Mouse (Mus musculus) olfactory bulb, adult 2 months (tissue): ENCODE results near the gene Msrb1. TPM values are rescaled to one million over a fixed set of nuclear protein-coding genes. Genes with fewer than 3 reads are reported as not detected.

Experiments
- H3K27ac ChIP-seq: fragments of 200-500 bp; 2 replicates; pipeline ENCODE4 v1.5.1; 2012; ENCODE audit warnings: low read depth, low read length; ENCODE audit not compliant: insufficient read depth
- H3K4me1 ChIP-seq: fragments of 200-500 bp; 2 replicates; pipeline ENCODE4 v1.6.1; 2012; ENCODE audit warnings: low read length; ENCODE audit not compliant: control insufficient read depth, insufficient read depth
- H3K4me3 ChIP-seq: fragments of 200-500 bp; 2 replicates; pipeline ENCODE4 v1.5.1; 2012; ENCODE audit warnings: mild to moderate bottlenecking, low read depth, low read length, moderate library complexity; ENCODE audit not compliant: insufficient read depth
- CTCF ChIP-seq: fragments of 200-500 bp; IDR thresholded peaks from 2 replicates; pipeline ENCODE4 v1.5.1; 2012; ENCODE audit warnings: low read depth, mild to moderate bottlenecking, low read length, moderate library complexity; ENCODE audit not compliant: insufficient read depth
- POLR2A ChIP-seq: fragments of 200-500 bp; IDR thresholded peaks from 2 replicates; pipeline ENCODE4 v1.6.1; 2012; ENCODE audit warnings: mild to moderate bottlenecking, low read depth, low read length, moderate library complexity; ENCODE audit not compliant: insufficient read depth
- WGBS: fragments of 180-500 bp; shearing (Covaris S2); methylation state at CpG from one replicate; pipeline ENCODE4 v1.1.7; 2018; 5-methylcytosine and 5-hydroxymethylcytosine counted together
- polyA plus RNA-seq: library from polyadenylated mRNA; stranded (reverse); fragments of >200 nt; gene quantifications from 2 replicates; pipeline ENCODE4 v1.2.4, GENCODE M21; 2012; ENCODE audit warnings: low replicate concordance; ENCODE audit not compliant: missing spikeins, insufficient read depth, insufficient read length

Gene Msrb1
- polyA plus RNA-seq, 1 experiment, result not detected

DNA sequence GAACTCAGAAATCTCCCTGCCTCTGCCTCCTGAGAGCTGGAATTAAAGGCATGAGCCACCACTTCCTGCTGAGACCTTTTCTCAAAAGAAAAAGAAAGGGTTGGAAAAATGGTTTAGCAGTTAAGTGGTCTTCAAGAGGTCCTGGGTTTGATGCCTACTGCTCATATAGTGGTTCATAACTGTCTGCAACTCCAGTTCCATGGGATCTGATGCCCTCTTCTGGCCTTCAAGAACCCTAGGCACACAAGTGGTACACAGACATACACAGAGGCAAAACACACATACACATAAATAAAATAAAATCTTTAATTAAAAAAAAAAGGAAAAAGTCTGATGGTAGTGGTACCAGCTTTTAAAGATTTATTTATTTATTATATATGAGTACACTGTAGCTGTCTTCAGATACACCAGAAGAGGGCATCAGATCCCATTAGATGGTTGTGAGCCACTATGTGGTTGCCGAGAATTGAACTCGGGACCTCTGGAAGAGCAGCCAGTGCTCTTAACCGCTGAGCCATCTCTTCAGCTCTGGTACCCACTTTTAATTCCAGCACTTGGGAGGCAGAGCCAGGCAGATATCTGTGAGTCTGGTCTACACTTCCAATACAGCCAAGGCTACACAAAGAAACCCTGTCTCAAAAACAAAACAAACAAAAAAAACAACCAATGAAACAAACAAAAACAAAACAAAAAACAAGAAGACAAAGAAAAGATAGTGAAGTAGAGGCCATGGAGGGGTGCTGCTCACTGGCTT is 10.6 kb upstream of the Msrb1 start:
- 70% methylated on average over 3 of the region's 3 CpGs for WGBS
- Histone ChIP-seq H3K4me1 (peaks cover 10% of the 10 kb centered on the region), H3K27ac (no peak overlapping the region), H3K4me3 (no peak overlapping the region)
- TF ChIP-seq POLR2A (no peak), CTCF (no peak)

GRCm38 (mm10) chr17:24727618-24728017 is 8.8 kb upstream of the Msrb1 start, which contains the start of gene Rpl3l:
Gene Rpl3l, plus strand, starts transcription at chr17:24727820.
- Histone ChIP-seq H3K4me1 (peaks cover 5% of the 10 kb centered on the region), H3K4me3 (no peak within 1 kb of the TSS), H3K27ac (no peak within 1 kb of the TSS)
- no peak for TF ChIP-seq CTCF
- TF ChIP-seq POLR2A, result no peak
- WGBS, result 81% methylated on average over 2 of the region's 2 CpGs

- H3K4me3 ChIP-seq, result no peak overlapping the region
- WGBS, result 76% methylated on average over 17 of the region's 17 CpGs
- H3K4me1 ChIP-seq, result 0 out of 2 replicates have a peak, but pooled peaks cover 3% of the 10 kb centered on the region
- TF ChIP-seq CTCF (no peak), POLR2A (no peak)
- no peak overlapping the region for H3K27ac ChIP-seq
Observed at GRCm38 (mm10) chr17:24728184-24728583, 8.3 kb upstream of the Msrb1 start.

DNA sequence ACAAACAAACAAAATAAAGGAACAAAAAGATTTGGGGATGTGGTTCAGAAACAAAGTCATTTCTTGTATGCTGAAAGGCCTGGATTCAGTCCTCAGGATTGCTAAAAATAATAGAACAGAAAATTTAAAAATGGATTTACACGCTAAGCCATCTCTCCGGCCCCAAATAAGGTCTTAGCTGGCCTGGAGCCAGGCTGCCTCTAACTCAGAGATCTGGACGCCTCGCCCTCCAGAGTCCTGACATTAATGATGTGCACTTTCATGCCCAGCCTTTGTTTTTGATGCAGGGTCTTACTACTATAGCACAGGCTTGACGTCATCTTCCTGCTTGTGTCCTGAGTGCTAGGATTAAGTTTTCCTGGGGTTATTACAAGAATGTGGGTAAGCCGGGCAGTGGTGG is 7.4 kb upstream of the Msrb1 start:
- Histone ChIP-seq H3K4me1 (0 out of 2 replicates have a peak, but pooled peaks cover 3% of the 10 kb centered on the region), H3K4me3 (no peak overlapping the region), H3K27ac (no peak overlapping the region)
- TF ChIP-seq POLR2A (no peak), CTCF (no peak)
- WGBS, result 73% methylated on average over 6 of the region's 6 CpGs

GRCm38 (mm10) chr17:24730787-24731186 is 5.7 kb upstream of the Msrb1 start:
- H3K27ac ChIP-seq, result no peak overlapping the region
- H3K4me1 ChIP-seq, result 0 out of 2 replicates have a peak, but pooled peaks cover 3% of the 10 kb centered on the region
- no peak overlapping the region for H3K4me3 ChIP-seq
- no peak for TF ChIP-seq CTCF
- whole genome bisulfite sequencing, result 80% methylated on average over 14 of the region's 14 CpGs

GRCm38 (mm10) chr17:24732233-24732935 is 4.1 kb upstream of the Msrb1 start:
- Histone ChIP-seq H3K4me3 (no peak overlapping the region), H3K4me1 (peaks cover 10% of the 10 kb centered on the region), H3K27ac (no peak overlapping the region)
- no peak for TF ChIP-seq CTCF
- 78% methylated on average over 12 of the region's 12 CpGs for WGBS

DNA sequence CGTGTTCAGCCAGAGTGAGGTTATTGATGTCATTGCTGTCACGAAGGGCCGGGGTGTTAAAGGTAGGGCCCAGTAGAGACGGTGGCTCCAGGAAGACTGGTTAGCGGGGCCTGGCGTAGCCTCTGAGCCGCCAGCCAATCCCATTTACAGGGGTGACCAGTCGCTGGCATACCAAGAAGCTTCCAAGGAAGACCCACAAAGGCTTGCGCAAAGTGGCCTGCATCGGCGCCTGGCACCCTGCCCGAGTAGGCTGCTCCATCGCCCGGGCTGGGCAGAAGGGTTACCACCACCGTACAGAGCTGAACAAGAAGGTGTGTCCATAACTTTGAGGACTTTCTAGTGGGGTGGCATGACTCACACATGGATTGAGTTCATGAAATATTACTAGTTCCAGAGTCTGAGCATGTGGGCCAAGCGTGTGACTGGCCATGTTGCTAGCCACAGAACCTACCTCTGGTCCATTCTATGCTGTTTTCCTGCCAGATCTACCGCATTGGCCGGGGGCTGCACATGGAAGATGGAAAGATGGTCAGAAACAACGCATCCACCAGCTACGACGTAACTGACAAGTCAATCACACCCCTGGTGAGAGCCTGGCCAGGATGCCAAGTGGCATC is 2.9 kb upstream of the Msrb1 start:
- no peak overlapping the region for H3K27ac ChIP-seq
- no peak overlapping the region for H3K4me3 ChIP-seq
- 86% methylated on average over 21 of the region's 21 CpGs for WGBS
- TF ChIP-seq CTCF (no peak), POLR2A (no peak)
- H3K4me1 ChIP-seq, result peaks cover 10% of the 10 kb centered on the region

DNA sequence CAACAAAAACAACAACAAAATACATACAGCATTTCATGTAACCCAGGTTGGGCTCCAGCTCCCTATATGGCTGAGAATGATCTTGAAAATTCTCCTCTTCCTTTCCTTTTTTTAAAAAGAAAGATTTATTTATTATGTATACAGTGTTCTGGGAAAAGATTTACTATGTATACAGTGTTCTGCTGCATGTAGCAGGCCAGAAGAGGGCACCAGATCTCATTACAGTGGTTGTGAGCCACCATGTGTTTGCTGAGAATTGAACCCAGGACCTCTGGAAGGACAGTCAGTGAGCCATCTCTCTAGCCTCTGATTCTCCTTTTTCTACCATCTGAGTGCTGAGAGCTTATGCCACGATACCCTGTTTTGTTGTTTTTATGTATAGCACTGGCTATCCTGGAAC is 1.9 kb upstream of the Msrb1 start:
- WGBS, result 93% methylated on average over 1 of the region's 1 CpGs
- Histone ChIP-seq H3K4me3 (no peak overlapping the region), H3K4me1 (peaks cover 10% of the 10 kb centered on the region), H3K27ac (no peak overlapping the region)
- no peak for TF ChIP-seq POLR2A
- TF ChIP-seq CTCF, result no peak

GRCm38 (mm10) chr17:24735446-24735845 is 996 bp upstream of the Msrb1 start:
- Histone ChIP-seq H3K27ac (no peak overlapping the region), H3K4me3 (no peak overlapping the region), H3K4me1 (peaks cover 10% of the 10 kb centered on the region)
- TF ChIP-seq POLR2A (no peak), CTCF (no peak)
- WGBS, result 87% methylated on average over 7 of the region's 7 CpGs
